10 mouse cellular contexts compared by ENCODE assay signal in genomic region chr14:20478385-20478784, GRCm38 (mm10). TPM values are rescaled to one million over a fixed set of nuclear protein-coding genes. Genes with fewer than 3 reads are reported as not detected.
DNase-seq lines count a peak whose midpoint lies in the region; ATAC-seq and TF ChIP-seq lines count a peak whose summit lies in the region.
"Had no signal": no experiment of that assay in that cellular context is flagged by ENCODE, and none has a peak within 500 bp of the region (broad histone marks: within the 10 kb centered on the region; RNA-seq: fewer than 3 reads in every experiment).

No protein-coding gene starts in this region.

- no peak for TF ChIP-seq EP300 in ES-Bruce4 (IDR thresholded peaks at IDR 0.05; ENCODE audit: insufficient read depth, low read depth, low read length)

- H3K4me3 ChIP-seq in hindbrain, embryonic 12.5 days: no peak overlapping the region
- H3K4me3 ChIP-seq in hindbrain, embryonic 16.5 days (ENCODE audit: low read length): no peak overlapping the region
- H3K4me3 ChIP-seq in ES-Bruce4 (ENCODE audit: low read depth, low read length): peak overlapping the region; percentile 25; the same call in 1 of the 2 replicates
- peak overlapping the region; percentile 88 for H3K4me3 ChIP-seq in macrophage (ENCODE audit: inconsistent target)

- TF ChIP-seq POLR2A in ES-Bruce4 (IDR thresholded peaks at IDR 0.05; ENCODE audit: insufficient read depth, low read length): no peak

- no peak overlapping the region for H3K9ac ChIP-seq in hindbrain, embryonic 12.5 days
- H3K9ac ChIP-seq in hindbrain, embryonic 16.5 days (ENCODE audit: low read depth, low read length): no peak overlapping the region
- H3K9ac ChIP-seq in ES-Bruce4 (ENCODE audit: low read depth, poor library complexity, severe bottlenecking): no peak overlapping the region

- H3K9me3 ChIP-seq in hindbrain, embryonic 12.5 days (replicated peaks): no peaks in the 10 kb centered on the region
- no peaks in the 10 kb centered on the region for H3K9me3 ChIP-seq in hindbrain, embryonic 16.5 days (ENCODE audit: control insufficient read depth, low read length)
- no peaks in the 10 kb centered on the region for H3K9me3 ChIP-seq in ES-Bruce4 (replicated peaks; ENCODE audit: control insufficient read depth, insufficient read depth, low read length, poor library complexity, severe bottlenecking)

- peaks cover 5% of the 10 kb centered on the region for H3K4me1 ChIP-seq in hindbrain, embryonic 12.5 days
- H3K4me1 ChIP-seq in hindbrain, embryonic 16.5 days (ENCODE audit: control insufficient read depth, insufficient read depth, low read depth, low read length): no peaks in the 10 kb centered on the region
- peaks cover 6% of the 10 kb centered on the region for H3K4me1 ChIP-seq in ES-Bruce4 (ENCODE audit: control insufficient read depth, insufficient read depth, low read length)

- H3K27ac ChIP-seq in hindbrain, embryonic 12.5 days: no peak overlapping the region
- H3K27ac ChIP-seq in hindbrain, embryonic 16.5 days (ENCODE audit: low read depth, low read length): no peak overlapping the region
- H3K27ac ChIP-seq in ES-Bruce4 (ENCODE audit: insufficient read depth, low read length) (peak overlapping the region; percentile 77), macrophage (peak overlapping the region; percentile 82)

- TF ChIP-seq CTCF in ES-Bruce4 (IDR thresholded peaks at IDR 0.05; ENCODE audit: low read depth, low read length): no peak

- H3K36me3 ChIP-seq in hindbrain, embryonic 12.5 days: no peaks in the 10 kb centered on the region
- H3K36me3 ChIP-seq in hindbrain, embryonic 16.5 days (ENCODE audit: control insufficient read depth, insufficient read depth, low read length): no peaks in the 10 kb centered on the region
- no peaks in the 10 kb centered on the region for H3K36me3 ChIP-seq in ES-Bruce4 (ENCODE audit: control insufficient read depth, insufficient read depth, low read length, poor library complexity, severe bottlenecking)
- no peaks in the 10 kb centered on the region for H3K36me3 ChIP-seq in macrophage (ENCODE audit: inconsistent target)

- no peak for DNase-seq in layer of hippocampus, postnatal 25 days (ENCODE audit: extremely low spot score in 1 of 2, low spot score in 1 of 2)
- no peak for DNase-seq in embryo, embryonic 11 days
- DNase-seq: left cerebral cortex, postnatal 4 days; right cerebral cortex, postnatal 25 days had no signal

- peaks cover 10% of the 10 kb centered on the region for H3K27me3 ChIP-seq in hindbrain, embryonic 12.5 days
- no peaks in the 10 kb centered on the region for H3K27me3 ChIP-seq in hindbrain, embryonic 16.5 days (replicated peaks; ENCODE audit: control insufficient read depth, insufficient read depth, low read length)
- H3K27me3 ChIP-seq in ES-Bruce4 (ENCODE audit: control insufficient read depth, insufficient read depth, low read length, poor library complexity, severe bottlenecking): no peaks in the 10 kb centered on the region

- H3K4me2 ChIP-seq in hindbrain, embryonic 12.5 days (replicated peaks): peak overlapping the region; percentile 67; the same call in 1 of the 2 replicates
- no peak overlapping the region for H3K4me2 ChIP-seq in hindbrain, embryonic 16.5 days (ENCODE audit: low read length)

- 50% methylated on average over 3 of the region's 3 CpGs for WGBS in hindbrain, embryonic 12.5 days
- 57% methylated on average over 3 of the region's 3 CpGs for WGBS in hindbrain, embryonic 16.5 days
- 4% methylated on average over 3 of the region's 3 CpGs for WGBS in macrophage (ENCODE audit: missing documents)

- peaks cover 61% of the 10 kb centered on the region for H3K79me2 ChIP-seq in macrophage (ENCODE audit: inconsistent target)

- no peak for ATAC-seq in hindbrain, embryonic 12.5 days (ENCODE audit: low FRiP score)
- no peak for ATAC-seq in hindbrain, embryonic 16.5 days
- ATAC-seq in erythroblast, adult 5-6 weeks (replicated peaks; ENCODE audit: low FRiP score, poor library complexity, severe bottlenecking): 0 out of 2 replicates have a peak, but pooled peaks have one; percentile 9
- ATAC-seq in megakaryocyte-erythroid progenitor cell, adult 5-6 weeks (replicated peaks; ENCODE audit: low FRiP score, low TSS enrichment, poor library complexity, severe bottlenecking): no peak

RNA-seq across cellular contexts. Expression of gene Anxa7, which starts 1.5 kb away (rescaled TPM):
- polyA plus RNA-seq in hindbrain, embryonic 12.5 days (2016; fragmentation: Nextera tagmentation; extraction: Ambion mirVana): 19.9 TPM in 2 replicates
- polyA plus RNA-seq in hindbrain, embryonic 16.5 days (2015; fragmentation: Nextera tagmentation; extraction: Ambion mirVana): 20.6 and 20.8 TPM in 2 replicates
- polyA plus RNA-seq in ES-Bruce4 (2011; ENCODE audit: insufficient read depth, insufficient read length, low read depth, missing spikeins) (117 and 121 TPM in 2 replicates), macrophage (2018) (105 to 128 TPM (median 106 TPM) in 3 replicates)
- total RNA-seq in erythroblast, adult 5-6 weeks (2015; ENCODE audit: low replicate concordance): 107 and 122 TPM in 2 replicates
- 114 and 164 TPM in 2 replicates for total RNA-seq in erythroblast, adult 5-6 weeks (2017; ENCODE audit: low replicate concordance)
- total RNA-seq in macrophage (2018; cell fraction: chromatin; rRNA removed): 1,000 to 10,000 TPM in 1 of 26 experiments, 100 to 1,000 TPM in 25; 128 to 1,099 (median 230) TPM
- total RNA-seq in macrophage (2018; cell fraction: cytosol; rRNA removed): 100 to 1,000 TPM in 13 of 26 experiments, 10 to 100 TPM in 13; 71.9 to 175 (median 100) TPM
- total RNA-seq in macrophage (2018; cell fraction: nucleus; rRNA removed): 100 to 1,000 TPM in 24 of 26 experiments, 10 to 100 TPM in 2; 84.3 to 815 (median 141) TPM
- total RNA-seq in megakaryocyte-erythroid progenitor cell, adult 5-6 weeks (2014; fragmentation: Nextera tagmentation): 89.1 and 89.2 TPM in 2 replicates
- total RNA-seq in megakaryocyte-erythroid progenitor cell, adult 5-6 weeks (2017): 72.3 and 79.6 TPM in 2 replicates
- 10 to 100 TPM; 54.9 to 57.1 TPM for total RNA-seq in layer of hippocampus, postnatal 25 days (2021)

RNA-seq across cellular contexts. Expression of gene Mss51, which starts 18.3 kb away (rescaled TPM):
- polyA plus RNA-seq in hindbrain, embryonic 12.5 days (2016; fragmentation: Nextera tagmentation; extraction: Ambion mirVana): 0.82 and 0.83 TPM in 2 replicates
- 0.30 and 0.41 TPM in 2 replicates for polyA plus RNA-seq in hindbrain, embryonic 16.5 days (2015; fragmentation: Nextera tagmentation; extraction: Ambion mirVana)
- polyA plus RNA-seq in ES-Bruce4 (2011; ENCODE audit: insufficient read depth, insufficient read length, low read depth, missing spikeins) (3.2 and 3.8 TPM in 2 replicates), macrophage (2018) (0.57 TPM in 1 of 3 replicates, not detected in the others)
- total RNA-seq in erythroblast, adult 5-6 weeks (2015; ENCODE audit: low replicate concordance): 4.6 and 21.7 TPM in 2 replicates
- 8.5 and 13.2 TPM in 2 replicates for total RNA-seq in erythroblast, adult 5-6 weeks (2017; ENCODE audit: low replicate concordance)
- 1 to 10 TPM; 1.9 to 6.5 (median 3.2) TPM for total RNA-seq in macrophage (2018; cell fraction: chromatin; rRNA removed)
- under 1 TPM in 15 of 26 experiments, not detected in 11; 0.05 to 0.36 (median 0.13) TPM for total RNA-seq in macrophage (2018; cell fraction: cytosol; rRNA removed)
- total RNA-seq in macrophage (2018; cell fraction: nucleus; rRNA removed): 1 to 10 TPM; 2.3 to 5.6 (median 3.6) TPM
- 1.4 and 5.4 TPM in 2 replicates for total RNA-seq in megakaryocyte-erythroid progenitor cell, adult 5-6 weeks (2014; fragmentation: Nextera tagmentation)
- total RNA-seq in megakaryocyte-erythroid progenitor cell, adult 5-6 weeks (2017): 0.80 TPM in 1 of 2 replicates, not detected in the other
- under 1 TPM; 0.66 to 0.85 TPM for total RNA-seq in layer of hippocampus, postnatal 25 days (2021)

RNA-seq across cellular contexts. Expression of gene Cfap70, which starts 26.4 kb away (rescaled TPM):
- 0.73 and 2.3 TPM in 2 replicates for polyA plus RNA-seq in hindbrain, embryonic 12.5 days (2016; fragmentation: Nextera tagmentation; extraction: Ambion mirVana)
- 1.2 and 1.9 TPM in 2 replicates for polyA plus RNA-seq in hindbrain, embryonic 16.5 days (2015; fragmentation: Nextera tagmentation; extraction: Ambion mirVana)
- polyA plus RNA-seq in ES-Bruce4 (2011; ENCODE audit: insufficient read depth, insufficient read length, low read depth, missing spikeins) (0.50 and 2.1 TPM in 2 replicates), macrophage (2018) (not detected in 3 replicates)
- 1.3 TPM in 2 replicates for total RNA-seq in erythroblast, adult 5-6 weeks (2015; ENCODE audit: low replicate concordance)
- total RNA-seq in erythroblast, adult 5-6 weeks (2017; ENCODE audit: low replicate concordance): 0.09 TPM in 1 of 2 replicates, not detected in the other
- under 1 TPM in 1 of 26 experiments, not detected in 25; 0.16 TPM for total RNA-seq in macrophage (2018; cell fraction: chromatin; rRNA removed)
- not detected for total RNA-seq in macrophage (2018; cell fraction: cytosol; rRNA removed)
- total RNA-seq in macrophage (2018; cell fraction: nucleus; rRNA removed): not detected
- not detected in 2 replicates for total RNA-seq in megakaryocyte-erythroid progenitor cell, adult 5-6 weeks (2014; fragmentation: Nextera tagmentation)
- total RNA-seq in megakaryocyte-erythroid progenitor cell, adult 5-6 weeks (2017): not detected in 2 replicates
- total RNA-seq in layer of hippocampus, postnatal 25 days (2021): under 1 TPM; 0.62 to 0.82 TPM

Comparison
In these comparisons a context has a peak if more than half of its experiments do, and no peak if none do; other contexts are left out.
1. H3K27ac ChIP-seq: peak in ES-Bruce4 (single experiment) and macrophage (single experiment); none in hindbrain, embryonic 12.5 days (single experiment) and hindbrain, embryonic 16.5 days (single experiment).
2. H3K4me3 ChIP-seq: peak in ES-Bruce4 (single experiment) and macrophage (single experiment); none in hindbrain, embryonic 12.5 days (single experiment) and hindbrain, embryonic 16.5 days (single experiment).